Mouse (Mus musculus) kidney, adult 2 months (tissue): Measurements from ENCODE around the gene Cep295.

ENCODE experiments used
- CTCF ChIP-seq: fragments of 200-500 bp; conservative IDR thresholded peaks from 2 replicates; pipeline ENCODE4 v1.5.1; 2011; ENCODE audit warnings: low read depth, mild to moderate bottlenecking, control low read depth, low read length, moderate library complexity, mixed read lengths; ENCODE audit not compliant: insufficient read depth, insufficient read length
- POLR2A ChIP-seq: fragments of 200-500 bp; IDR thresholded peaks from one replicate; pipeline ENCODE4 v1.6.1; 2011; ENCODE audit warnings: low read depth, low read length, control low read depth

GRCm38 (mm10) chr9:15289251-15289650, 68.3 kb downstream of the Cep295 start:
- TF ChIP-seq POLR2A (no peak), CTCF (no peak)
